Mouse (Mus musculus) large intestine, adult 2 months (tissue): ENCODE data around the gene Il1b. TPM values are rescaled to one million over a fixed set of nuclear protein-coding genes. Genes with fewer than 3 reads are reported as not detected.

Experiments
- DNase-seq: peaks from one replicate; pipeline ENCODE4 v3.0.0-alpha.2; 2012; ENCODE audit warnings: low read depth, low spot score
- WGBS: fragments of 180-500 bp; shearing (Covaris S2); methylation state at CpG from one replicate; pipeline ENCODE4 v1.1.7; 2018; 5-methylcytosine and 5-hydroxymethylcytosine counted together
- polyA plus RNA-seq: library from polyadenylated mRNA; depleted of rRNA; stranded (reverse); fragments of >200 nt; gene quantifications from 2 replicates; pipeline ENCODE4 v1.2.3, GENCODE M21; 2012; rRNA removed

The Il1b gene
- polyA plus RNA-seq: 2.3 and 3.1 TPM in 2 replicates

DNA sequence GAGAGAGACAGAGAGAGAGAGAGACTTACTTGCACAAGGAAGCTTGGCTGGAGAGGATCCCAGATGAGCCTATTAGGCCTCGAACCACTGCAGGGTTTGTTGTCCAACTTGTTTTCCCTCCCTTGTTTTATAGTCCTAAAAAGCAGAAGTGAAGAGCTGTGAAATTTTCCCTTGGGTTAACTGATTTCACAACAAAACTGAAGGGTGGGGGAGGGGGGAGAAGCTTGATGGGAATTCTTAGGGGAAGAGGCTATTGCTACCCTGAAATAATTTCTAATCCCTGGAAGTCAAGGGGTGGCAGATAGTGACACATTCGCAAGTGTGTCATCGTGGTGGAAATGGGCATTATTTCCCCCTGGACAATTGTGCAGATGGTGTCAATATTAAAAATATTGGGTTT lies at the start of gene Il1b:
TSS of gene Il1b (minus strand) at position 101 of the 400 bp plus-strand sequence.
- no peak for DNase-seq
- 68% methylated on average over 3 of the region's 3 CpGs for WGBS

DNA sequence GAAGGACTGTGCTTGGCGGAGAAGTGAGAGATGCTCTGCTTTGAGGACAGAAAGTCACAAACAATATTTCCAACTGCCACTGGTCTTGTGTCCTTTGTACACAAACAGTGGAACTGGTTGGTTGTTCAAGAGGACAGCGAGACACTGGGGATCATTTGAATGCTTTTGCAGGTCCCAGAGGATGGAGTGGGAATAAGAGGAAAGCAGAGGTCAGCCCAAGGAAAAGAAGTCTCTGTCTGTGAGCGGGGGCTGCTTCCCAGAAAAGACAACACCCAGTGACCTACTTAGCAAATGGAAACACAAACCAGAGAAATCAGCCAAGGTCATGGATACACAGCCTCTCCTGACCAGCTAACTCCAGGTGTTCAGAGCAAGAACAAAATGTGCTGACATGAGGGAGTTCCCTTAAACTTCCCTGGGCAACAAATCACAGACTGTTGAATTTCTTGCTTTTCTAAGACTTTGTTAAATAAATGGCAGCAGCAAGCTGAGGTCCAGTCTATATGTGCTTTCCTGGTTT lies 48.5 kb upstream of the Il1b start:
- no peak for DNase-seq
- 78% methylated on average over 3 of the region's 3 CpGs for WGBS

DNA sequence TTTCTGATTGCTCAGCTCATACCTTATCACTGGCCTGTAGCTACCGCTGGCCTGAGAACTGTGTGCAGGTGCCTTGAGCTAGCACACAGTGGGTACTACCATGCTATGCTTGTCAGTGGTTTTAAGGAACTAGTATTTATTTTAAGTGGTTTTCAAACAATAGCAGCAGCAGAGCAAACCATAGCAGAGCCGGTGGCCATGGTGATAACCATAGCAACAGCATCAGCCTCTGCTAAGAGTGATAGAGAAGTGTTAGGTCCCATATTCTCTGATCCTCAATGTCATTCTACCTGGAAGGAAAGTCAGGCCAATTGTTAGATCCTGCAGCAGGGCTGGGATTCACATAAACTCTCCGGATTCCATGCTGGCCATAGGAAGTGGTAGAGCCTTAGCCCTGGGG lies 43.7 kb upstream of the Il1b start:
- no peak for DNase-seq
- 79% methylated on average over 3 of the region's 3 CpGs for WGBS

DNA sequence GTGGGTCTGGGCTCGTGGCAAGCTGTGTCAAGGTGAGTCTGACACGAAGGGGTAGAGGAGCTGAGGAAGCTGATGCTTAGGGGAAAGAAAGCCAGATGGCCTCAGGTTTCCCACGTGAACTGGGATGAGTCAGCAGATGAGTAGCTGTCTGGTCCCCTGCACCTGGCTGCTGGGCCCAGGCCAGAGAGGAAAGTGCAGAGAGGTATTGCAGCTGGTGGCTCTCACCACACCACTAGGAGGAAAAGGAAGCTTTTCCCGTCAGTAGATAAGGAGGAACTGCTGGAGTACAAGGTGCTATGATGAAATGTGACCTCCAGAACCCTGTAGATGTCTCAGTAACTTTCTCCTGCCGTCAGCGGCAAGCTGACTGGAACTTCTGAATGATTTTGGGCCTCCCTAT lies 42.5 kb upstream of the Il1b start:
- WGBS: 42% methylated on average over 6 of the region's 6 CpGs
- DNase-seq: no peak

DNA sequence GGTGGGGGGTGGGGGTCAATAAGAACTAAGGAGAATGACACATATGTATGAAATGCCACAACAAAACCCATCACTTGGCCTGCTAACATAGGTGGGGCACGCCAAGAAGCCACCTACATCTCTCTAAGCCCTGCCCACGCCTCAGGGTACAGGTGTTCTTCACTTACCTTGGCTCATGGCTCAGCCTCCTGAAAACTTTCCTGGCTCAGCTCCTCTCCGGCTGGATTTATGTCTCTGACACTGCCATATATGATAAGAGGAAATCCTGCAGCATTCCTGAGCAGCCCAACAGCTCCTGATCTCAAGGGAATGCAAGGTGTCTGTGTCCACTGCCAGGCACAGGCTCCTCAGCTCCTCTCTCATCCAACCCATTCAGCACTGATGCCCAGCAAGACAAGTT lies 40.7 kb upstream of the Il1b start:
- no peak for DNase-seq
- WGBS: 52% methylated on average over 3 of the region's 3 CpGs

DNA sequence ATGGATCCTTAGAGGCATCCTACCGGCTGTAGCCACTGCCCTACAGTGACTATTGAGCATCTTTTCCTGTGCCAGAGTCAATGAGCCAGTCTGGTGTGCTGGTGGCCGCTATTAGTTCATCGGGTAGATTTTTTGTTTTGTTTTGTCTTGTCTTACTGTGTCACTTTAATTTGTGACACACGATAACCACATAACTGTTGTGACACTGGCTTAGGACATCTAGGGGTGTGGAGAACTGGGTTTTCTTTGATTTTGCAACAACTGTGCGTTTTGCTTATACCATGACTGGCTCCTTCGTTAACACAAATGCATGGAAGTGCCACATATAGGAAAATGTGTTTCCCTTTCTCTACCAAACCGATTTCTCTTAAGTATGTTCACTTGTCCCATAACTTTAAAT lies 39.4 kb upstream of the Il1b start:
- DNase-seq: no peak
- WGBS: 82% methylated on average over 7 of the region's 7 CpGs

DNA sequence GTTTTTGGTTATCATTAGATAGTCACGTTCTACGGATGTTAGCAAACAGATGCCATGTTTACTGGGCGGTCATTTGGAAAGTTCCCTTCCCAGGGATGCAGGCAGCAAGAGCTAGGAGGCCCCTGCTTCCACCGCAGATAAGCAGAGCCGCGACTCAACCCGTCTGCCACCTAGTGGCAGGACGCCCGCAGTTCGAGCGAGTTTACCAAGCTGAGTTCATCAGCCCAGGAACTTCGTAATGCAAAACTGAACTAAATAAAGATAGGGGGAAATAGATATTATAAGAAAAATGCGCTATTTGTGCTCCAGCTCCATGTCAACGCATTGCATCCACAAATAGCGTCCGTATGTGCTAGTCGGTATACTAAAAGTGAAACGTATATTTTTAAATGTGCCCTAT lies 37.5 kb upstream of the Il1b start:
- DNase-seq: no peak
- 14% methylated on average over 18 of the region's 18 CpGs for WGBS

DNA sequence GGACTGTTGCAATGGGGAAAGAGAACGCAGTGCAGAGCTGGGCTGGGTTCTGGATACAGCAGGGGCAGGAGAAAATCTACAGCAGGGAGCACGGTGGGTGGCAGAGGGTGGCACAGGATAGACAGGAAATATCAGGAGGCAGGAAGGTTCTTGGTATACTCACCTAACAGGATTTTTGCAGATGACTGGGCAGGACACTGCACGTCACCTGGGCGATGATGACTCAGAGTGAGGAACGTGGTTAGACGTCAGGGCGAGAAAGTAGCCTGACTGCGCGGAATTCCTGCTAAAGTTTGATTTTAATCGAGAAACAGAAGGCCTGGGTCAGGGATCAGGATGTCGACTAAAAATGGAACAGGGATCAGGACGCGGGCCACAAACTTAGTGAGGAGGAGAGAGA lies 36.7 kb upstream of the Il1b start:
- DNase-seq: no peak
- WGBS: 90% methylated on average over 13 of the region's 13 CpGs

DNA sequence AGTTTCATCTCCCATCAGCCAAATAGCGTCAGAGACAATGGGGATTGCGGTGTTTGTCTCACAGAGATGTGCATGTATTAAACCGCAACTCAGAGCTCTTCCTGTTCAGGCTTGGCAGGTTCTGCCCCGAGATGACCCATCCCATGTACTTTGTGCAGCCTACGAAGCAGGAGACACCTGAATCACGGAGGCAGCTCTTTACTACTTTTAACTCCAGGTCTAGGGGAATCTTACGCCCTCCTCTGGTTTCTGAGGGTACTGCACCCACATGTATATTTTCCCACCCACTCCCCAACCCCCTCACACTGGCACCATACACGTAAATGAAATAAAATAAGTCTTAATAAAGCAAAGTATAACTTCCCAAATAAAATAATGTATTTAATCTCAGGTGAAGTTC lies 35.6 kb upstream of the Il1b start:
- DNase-seq: no peak
- WGBS: 86% methylated on average over 8 of the region's 8 CpGs

DNA sequence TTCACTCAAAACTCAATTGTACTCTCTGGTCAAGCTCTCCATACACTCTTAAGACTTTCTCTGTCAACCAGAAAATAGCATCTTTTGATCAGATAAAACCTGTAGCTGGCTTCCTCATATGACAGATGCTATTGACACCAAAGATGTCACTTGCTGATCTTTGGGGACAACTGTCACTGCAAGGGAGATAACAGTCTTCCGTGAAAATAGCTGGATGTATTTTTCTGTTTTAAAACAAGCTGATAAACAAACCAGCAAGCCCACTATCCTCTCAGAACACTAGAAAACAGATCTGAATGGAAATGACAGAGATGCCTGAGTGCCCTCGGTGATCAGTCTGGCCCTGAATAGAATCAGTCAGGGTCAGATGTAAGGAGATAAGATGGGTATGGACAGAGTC lies 32.8 kb upstream of the Il1b start:
- 90% methylated on average over 2 of the region's 2 CpGs for WGBS
- DNase-seq: no peak

DNA sequence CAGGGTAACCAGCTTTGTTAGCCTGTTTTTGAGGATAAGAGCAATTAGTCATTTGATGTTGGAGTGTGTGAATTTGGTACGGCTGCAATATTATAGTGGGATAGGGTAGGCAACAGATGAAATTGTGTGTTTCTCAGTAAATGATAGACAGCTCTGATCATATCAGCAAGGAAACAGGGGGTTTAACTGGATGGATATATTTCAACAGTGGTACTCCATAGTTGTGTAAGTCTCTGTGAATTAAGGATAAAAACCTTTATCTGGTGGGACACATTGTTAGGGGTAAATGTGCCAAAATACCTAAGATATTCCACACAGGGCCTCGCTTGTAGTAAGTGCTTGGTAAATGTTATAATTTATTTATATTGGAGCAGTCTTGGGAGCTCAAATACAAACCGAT lies 31.4 kb upstream of the Il1b start:
- no peak for DNase-seq
- 70% methylated on average over 3 of the region's 3 CpGs for WGBS

DNA sequence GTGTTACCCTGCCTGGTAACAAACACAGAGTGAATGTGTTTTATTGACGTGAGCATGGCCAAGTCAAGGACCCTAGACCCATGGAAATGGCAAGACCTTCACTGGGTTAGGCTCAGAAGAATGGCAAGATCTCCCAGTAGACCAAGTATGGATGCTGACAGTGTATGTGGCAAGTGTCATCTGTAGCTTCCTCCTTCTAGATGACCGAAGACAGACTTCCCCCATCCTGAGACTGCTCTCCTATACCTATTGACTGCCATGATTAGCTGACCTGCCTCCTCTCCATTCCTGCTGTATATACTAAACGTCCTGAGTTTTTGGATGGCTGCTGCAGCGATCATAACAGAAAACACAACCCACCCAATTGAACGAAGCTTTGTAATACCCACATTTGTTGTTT lies 30.9 kb upstream of the Il1b start:
- WGBS: 83% methylated on average over 5 of the region's 5 CpGs
- no peak for DNase-seq

DNA sequence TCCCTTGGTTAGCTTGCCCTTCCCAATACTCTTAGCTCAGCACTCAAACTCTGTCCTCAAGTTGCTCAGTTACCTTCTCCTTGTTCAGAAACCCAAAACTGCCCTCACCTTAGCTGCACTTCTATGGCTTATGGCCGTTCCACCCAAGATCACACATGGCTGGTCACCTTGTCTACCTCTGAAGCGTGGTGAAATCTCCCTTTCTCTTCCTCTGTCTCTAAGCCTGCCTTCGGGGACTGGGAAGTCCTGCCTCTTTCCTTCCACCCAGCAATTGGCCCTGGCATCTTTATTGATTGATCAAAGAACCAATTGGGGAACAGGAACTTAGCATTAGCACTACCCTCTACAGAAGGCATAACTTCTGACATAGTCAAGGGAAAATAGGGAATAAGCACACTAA lies 27.2 kb upstream of the Il1b start:
- 77% methylated on average over 3 of the region's 3 CpGs for WGBS
- DNase-seq: no peak

DNA sequence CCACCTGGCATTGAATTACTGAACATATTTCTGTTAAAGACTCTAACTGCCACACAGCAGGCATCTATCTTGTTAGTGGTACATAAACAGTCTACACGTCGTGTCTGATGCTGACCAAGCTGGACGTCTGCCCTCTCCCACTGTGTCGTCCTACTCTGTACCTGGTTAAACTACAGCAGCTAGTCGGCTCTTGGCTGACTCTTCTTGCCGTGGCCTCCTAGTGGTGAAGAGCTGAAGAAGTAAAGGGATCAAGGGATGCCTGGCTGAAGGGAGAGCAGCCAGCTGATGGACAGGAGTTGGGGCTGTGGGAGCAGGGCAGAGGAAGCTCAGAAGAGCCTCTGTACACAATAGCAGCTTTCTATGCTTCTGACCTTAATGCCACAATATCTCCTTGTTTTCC lies 22.6 kb upstream of the Il1b start:
- WGBS: 28% methylated on average over 6 of the region's 6 CpGs
- no peak for DNase-seq

DNA sequence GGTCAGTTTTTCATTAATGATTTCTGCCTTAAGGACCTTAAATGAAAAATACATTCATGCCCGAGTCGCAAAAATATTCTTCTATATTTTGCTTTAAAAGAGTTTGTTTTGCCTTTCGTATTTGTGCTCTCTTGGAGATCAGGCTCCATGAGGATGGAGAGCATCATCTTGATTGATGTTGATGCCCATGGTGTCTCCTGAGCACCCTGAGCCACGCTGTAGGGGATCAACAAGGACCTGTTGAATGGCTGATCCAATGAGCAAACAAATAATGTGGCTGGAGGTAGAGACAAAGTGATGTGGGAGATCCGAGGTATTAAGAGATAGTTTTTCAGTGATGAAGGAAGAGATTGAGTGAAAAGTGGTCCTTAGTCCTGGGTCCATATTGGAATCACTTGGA lies 19.2 kb upstream of the Il1b start:
- 81% methylated on average over 5 of the region's 5 CpGs for WGBS
- no peak for DNase-seq

DNA sequence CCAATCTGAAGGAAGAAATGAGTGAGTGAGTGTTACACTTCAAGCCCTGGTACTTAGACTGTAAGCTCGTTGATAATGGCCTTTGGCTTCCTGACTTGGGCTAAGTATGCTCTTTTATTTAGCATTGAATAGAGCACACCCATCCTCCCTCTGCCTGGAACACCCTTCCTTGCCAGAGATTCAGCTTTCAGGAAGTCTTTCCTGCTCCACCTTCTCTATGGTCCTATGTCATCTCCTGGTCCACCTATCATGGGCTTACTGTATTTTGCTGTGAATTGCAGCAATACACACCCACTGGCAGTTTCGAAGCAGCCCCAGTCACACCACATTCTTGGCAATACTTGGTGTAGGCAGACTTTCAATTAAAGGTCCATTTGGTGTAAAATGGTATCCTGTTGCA lies 18.4 kb upstream of the Il1b start:
- WGBS: 57% methylated on average over 2 of the region's 2 CpGs
- DNase-seq: no peak

DNA sequence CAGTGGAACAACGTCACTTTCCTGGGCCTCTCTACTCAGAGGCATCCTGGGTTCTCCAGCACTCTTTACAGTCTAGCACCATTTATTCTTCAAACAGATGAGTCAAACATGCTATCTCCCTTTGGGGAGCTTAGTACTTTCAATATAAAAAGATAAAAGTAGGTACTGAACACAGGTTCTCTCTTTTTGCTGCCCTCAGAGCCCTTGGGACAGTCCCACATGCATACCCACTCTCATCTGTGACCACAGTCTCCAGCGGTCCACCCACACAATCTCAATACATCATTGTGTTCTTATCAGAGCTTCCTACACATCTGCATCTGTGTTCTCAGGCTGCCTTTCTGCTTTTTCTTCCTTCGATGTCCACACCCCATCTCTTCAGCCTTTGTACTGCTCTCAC lies 14.4 kb upstream of the Il1b start:
- WGBS: 88% methylated on average over 3 of the region's 3 CpGs
- no peak for DNase-seq

DNA sequence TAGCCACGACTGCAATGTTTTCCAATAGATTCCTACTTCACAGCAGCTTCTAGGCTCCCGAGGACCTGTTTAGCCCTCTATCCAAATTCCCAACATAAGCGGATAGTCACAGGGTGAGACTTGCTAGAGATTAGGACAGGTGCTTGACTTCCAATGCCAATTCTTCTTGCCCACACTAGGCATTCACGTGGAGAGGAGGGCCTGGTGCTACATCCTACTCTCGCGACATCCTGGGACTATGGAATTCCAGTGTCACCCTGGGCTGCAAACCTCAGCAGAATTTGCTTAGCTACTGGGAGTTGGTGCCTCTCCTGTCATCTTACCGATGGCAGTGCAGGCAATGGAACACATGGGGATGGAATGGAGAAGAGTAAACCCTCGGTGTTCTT lies 13.3 kb upstream of the Il1b start:
- 76% methylated on average over 8 of the region's 8 CpGs for WGBS

DNA sequence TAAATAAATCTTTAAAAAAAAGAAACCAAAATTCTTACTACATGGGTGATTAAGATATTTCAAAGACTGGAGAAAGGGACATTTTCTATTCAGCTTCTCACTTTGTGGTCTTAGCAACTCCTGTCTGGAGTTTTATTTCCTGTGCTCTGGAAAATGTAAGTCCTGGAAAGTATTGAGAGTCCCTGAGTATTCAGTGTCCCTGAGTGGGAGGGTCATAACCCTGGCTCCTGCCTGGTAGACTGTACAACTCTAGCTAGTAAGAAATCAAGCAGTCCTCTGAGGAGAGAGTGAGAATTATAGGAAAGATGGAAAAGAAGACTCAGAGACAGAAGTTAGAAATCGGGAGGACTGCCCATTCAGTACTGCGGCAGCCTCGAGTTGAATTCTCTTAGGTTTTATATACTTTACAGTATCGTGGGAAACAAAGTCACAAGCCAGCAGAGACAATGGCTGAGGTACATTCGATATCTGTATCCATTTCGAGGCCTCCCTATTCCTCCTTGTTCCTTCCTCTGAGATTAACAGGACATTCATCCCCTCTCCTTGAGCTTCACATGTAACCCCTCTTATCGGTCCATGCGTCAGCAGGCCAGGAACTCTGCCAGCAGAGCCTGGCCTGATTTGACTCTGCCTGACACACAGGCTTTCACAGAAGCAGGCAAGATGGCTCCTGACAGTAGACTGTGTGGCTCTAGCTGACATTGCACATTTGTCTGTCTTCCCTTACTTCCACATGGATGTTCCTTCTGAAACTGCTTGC lies 12.8 kb upstream of the Il1b start:
- 84% methylated on average over 8 of the region's 8 CpGs for WGBS

More for the DNA sequence above, 13.3 kb upstream of the Il1b start:
- DNase-seq: no peak

DNA sequence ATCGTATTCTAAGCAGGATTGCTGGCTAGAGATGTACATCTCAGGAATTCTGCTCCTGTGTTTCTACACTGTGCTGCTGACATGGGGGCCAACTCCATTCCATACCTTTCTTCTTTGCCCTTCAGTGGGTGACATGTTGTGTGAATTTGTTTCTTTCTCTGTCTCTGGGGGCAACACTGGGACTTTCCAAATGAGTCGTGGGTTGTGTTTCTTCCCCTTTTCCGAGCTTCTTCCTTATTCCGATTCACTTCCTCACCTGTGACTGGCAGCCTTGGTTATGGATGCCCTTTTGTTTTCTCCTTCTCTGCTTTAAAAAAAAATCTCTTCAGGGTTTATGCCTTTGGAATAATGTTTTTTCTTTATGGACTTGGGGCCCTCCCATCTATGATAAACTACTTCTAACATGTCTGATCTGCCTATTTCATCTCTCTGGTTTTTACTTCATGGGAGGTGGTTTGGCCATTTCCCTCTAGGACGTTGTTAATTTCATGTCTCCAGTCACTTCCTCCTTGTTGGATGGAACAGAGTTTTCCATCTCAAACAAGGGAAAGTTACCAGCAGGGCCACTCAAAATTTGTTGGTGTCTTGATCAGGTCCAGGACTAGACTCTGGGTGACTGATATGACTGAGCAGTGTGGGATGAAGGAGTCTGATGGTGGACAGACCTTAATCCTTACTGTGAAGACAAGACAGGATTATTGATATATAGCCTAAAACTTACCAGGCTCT lies 10.0 kb upstream of the Il1b start:
- DNase-seq: no peak
- 70% methylated on average over 5 of the region's 5 CpGs for WGBS

More for the DNA sequence above, 12.8 kb upstream of the Il1b start:
- no peak for DNase-seq

DNA sequence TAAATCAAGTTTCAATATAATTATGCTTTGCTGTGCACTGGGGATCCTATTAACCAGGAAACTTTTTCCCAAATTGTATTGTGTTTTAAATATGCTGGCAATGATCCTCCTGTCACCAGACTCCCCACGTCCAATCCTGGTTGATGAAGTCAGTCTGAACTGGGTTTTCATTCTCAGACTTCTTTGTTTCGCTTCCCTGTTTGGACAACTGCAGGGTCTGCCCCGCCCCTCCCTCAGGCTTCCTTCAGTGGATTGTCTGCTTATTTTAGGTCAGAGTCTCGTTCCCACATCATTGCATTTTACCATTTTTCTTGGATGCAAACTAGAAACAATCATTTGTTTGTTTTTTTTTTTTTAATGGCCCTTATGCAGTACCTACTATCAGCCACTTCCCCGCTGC lies 9.3 kb upstream of the Il1b start:
- DNase-seq: no peak

More for the DNA sequence above, 9.3 kb upstream of the Il1b start:
- 39% methylated on average over 5 of the region's 5 CpGs for WGBS
